Mouse (Mus musculus): ENCODE data around the gene Olfml1. TPM values are rescaled to one million over a fixed set of nuclear protein-coding genes. Genes with fewer than 3 reads are reported as not detected.

Gene Olfml1
- polyA plus RNA-seq, 1 experiment from 2014 or later, result not detected

DNA sequence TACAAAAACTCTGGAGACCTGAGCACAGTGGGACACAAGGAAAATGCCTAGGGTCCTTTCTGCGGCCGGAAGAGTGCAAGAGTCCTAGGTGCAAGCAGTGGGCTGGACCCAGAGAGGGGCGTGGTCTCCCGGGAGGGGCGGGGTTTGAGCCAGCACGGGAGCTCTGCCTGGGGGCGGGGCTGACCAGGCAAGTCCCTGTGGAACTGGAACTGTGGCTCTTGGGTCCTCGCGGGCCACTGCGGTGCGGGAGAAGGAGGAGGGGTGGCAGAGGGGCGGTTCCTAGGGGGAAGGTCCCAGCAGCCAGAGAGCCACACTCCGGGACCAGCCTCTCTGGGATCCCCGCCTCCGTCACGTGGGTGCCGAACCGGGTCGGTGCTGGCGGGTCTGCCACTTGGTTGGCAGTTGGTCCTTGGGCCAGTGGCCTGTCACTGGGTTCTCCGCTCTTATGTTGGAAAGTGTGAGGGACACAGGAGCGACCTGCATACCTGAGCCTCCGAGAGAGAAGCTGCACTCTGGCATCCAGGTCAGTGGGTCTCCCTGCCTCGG, 27.7 kb downstream of the Olfml1 start, which contains the start of gene Ppfibp2:
Gene Ppfibp2, plus strand, starts transcription at position 351 of the 546 bp plus-strand sequence.
- no peak for TF ChIP-seq CTCF (IDR thresholded peaks at IDR 0.05)
- ChIA-PET POLR2A (no interaction called here), CTCF (no interaction called here)
- ATAC-seq (peak; percentile 82), DNase-seq (ENCODE audit: low read depth, low spot score) (no peak)
- H3K27me3 ChIP-seq, result no peaks in the 10 kb centered on the region
- in situ Hi-C loops (cut with MboI; ENCODE audit: low pct_unique_long_range_greater_than_20kb), result no loop called here

DNA sequence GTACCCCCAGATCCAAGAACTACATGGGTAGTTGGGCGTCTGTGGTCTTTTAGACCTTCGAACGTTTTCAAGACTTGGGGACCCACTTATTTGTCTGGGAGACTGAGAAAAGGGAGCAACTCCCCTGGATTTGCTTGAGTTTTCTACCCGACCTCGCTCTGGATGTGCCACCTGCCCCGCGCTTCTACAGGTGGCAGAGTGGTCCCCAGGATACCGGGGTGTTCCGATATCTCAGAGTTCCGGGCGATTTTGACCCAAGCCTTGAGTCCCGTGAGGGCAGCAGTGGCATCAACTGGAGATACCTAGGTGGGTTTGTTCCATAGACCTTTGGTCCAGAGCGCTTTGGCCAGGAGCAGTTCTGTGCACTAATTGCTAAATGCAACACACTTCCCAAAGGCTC, 28.2 kb downstream of the Olfml1 start:
- in situ Hi-C loops (cut with MboI; ENCODE audit: low pct_unique_long_range_greater_than_20kb), result no loop called here
- POLR2A ChIA-PET, result no interaction called here
- TF ChIP-seq CTCF (IDR thresholded peaks at IDR 0.05), result no peak
- no peaks in the 10 kb centered on the region for H3K27me3 ChIP-seq
- CTCF ChIA-PET, result no interaction called here
- no peak for DNase-seq (ENCODE audit: low read depth, low spot score)
- ATAC-seq, result no peak

DNA sequence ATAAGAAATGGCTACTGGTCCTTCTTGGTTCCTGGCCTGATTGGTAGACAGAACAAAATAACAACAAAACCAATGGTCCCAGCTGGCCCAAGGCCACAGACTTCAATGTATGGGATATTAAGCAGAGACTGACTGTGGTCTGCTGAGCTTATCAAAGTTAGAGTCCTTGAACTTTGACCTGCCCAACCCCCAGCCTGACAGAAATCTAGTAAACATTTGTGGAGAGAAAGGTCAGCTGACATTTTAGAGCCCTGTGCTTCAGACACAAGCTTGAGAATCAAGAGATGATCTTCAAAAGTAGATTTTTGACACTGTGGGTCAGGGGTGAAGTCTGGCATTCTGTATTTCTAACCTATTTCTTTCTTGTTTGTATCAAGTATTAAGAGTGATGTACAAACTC, 29.5 kb downstream of the Olfml1 start:
- CTCF ChIA-PET, result no interaction called here
- no peaks in the 10 kb centered on the region for H3K27me3 ChIP-seq
- DNase-seq (ENCODE audit: low read depth, low spot score), result no peak
- POLR2A ChIA-PET, result no interaction called here
- TF ChIP-seq CTCF (IDR thresholded peaks at IDR 0.05), result no peak
- in situ Hi-C loops (cut with MboI; ENCODE audit: low pct_unique_long_range_greater_than_20kb), result no loop called here
- ATAC-seq, result no peak

DNA sequence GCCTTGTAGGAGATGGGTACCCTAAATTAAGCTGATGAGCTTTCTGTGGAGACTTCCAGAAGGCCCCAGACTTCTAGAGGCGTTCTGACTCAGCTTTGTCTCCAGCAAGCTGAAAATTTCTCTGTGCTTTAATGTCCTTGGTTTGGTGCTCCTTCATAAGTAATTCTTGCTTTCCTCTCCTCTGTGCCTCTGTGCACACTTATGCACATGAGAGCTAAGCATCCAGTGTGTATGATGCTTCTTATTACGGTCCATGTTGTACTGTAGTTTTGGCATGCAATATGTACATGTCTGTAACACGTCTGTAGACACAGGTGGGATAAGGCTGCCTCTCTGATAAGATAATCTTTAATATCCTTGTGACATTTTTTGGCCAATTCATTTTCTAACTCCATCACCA, 30.7 kb downstream of the Olfml1 start:
- POLR2A ChIA-PET, result no interaction called here
- in situ Hi-C loops (cut with MboI; ENCODE audit: low pct_unique_long_range_greater_than_20kb), result no loop called here
- H3K27me3 ChIP-seq, result no peaks in the 10 kb centered on the region
- ATAC-seq, result no peak
- CTCF ChIA-PET, result interaction anchor here (1.0 kb wide), 1 partner anchor 35 kb away, joined by 3 read pairs; no protein-coding TSS in a partner anchor
- no peak for DNase-seq (ENCODE audit: low read depth, low spot score)
- TF ChIP-seq CTCF (IDR thresholded peaks at IDR 0.05), result no peak

GRCm38 (mm10) chr7:107600651-107601050, 33.4 kb downstream of the Olfml1 start:
- POLR2A ChIA-PET, result no interaction called here
- no peak for ATAC-seq
- H3K27me3 ChIP-seq, result no peaks in the 10 kb centered on the region
- no peak for TF ChIP-seq CTCF (IDR thresholded peaks at IDR 0.05)
- in situ Hi-C loops (cut with MboI; ENCODE audit: low pct_unique_long_range_greater_than_20kb), result no loop called here
- no peak for DNase-seq (ENCODE audit: low read depth, low spot score)
- CTCF ChIA-PET, result interaction anchor here (1.1 kb wide), 1 partner anchor 61 kb away, joined by 3 read pairs; no protein-coding TSS in a partner anchor

DNA sequence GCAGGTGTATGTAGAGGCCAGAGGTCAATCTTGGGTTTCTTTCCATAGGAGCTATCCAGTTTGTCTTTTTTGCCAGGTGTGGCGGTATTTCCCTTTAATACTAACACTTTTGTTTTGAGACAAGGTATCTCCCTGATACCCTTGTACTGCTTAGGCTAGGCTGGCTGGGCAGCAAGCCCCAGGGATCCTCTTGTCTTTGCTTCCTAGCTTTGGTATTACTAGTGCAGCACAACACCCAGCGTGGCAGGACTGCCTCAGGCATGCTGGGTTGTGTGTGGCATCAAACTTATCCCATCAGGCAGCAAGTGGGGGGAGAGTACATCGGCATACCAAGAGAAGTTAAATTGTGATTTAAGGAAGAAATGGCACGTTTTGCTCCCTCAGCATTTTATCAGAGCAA, 35.3 kb downstream of the Olfml1 start:
- H3K27me3 ChIP-seq, result no peaks in the 10 kb centered on the region
- ATAC-seq (no peak), DNase-seq (ENCODE audit: low read depth, low spot score) (no peak)
- no peak for TF ChIP-seq CTCF (IDR thresholded peaks at IDR 0.05)
- in situ Hi-C loops (cut with MboI; ENCODE audit: low pct_unique_long_range_greater_than_20kb), result no loop called here
- CTCF ChIA-PET, result no interaction called here
- POLR2A ChIA-PET, result no interaction called here

- CTCF ChIA-PET, result no interaction called here
- ATAC-seq (no peak), DNase-seq (ENCODE audit: low read depth, low spot score) (no peak)
- no peak for TF ChIP-seq CTCF (IDR thresholded peaks at IDR 0.05)
- H3K27me3 ChIP-seq, result no peaks in the 10 kb centered on the region
- in situ Hi-C loops (cut with MboI; ENCODE audit: low pct_unique_long_range_greater_than_20kb), result no loop called here
- POLR2A ChIA-PET, result no interaction called here
Measured at GRCm38 (mm10) chr7:107602913-107603312, 35.7 kb downstream of the Olfml1 start.

- H3K27me3 ChIP-seq, result no peaks in the 10 kb centered on the region
- in situ Hi-C loops (cut with MboI; ENCODE audit: low pct_unique_long_range_greater_than_20kb), result no loop called here
- ChIA-PET POLR2A (no interaction called here), CTCF (no interaction called here)
- ATAC-seq, result no peak
- DNase-seq (ENCODE audit: low read depth, low spot score), result no peak
- TF ChIP-seq CTCF (IDR thresholded peaks at IDR 0.05), result no peak
Measured at GRCm38 (mm10) chr7:107607766-107608165, 40.5 kb downstream of the Olfml1 start.

- TF ChIP-seq CTCF (IDR thresholded peaks at IDR 0.05), result no peak
- DNase-seq (ENCODE audit: low read depth, low spot score), result no peak
- ATAC-seq, result no peak
- ChIA-PET POLR2A (no interaction called here), CTCF (no interaction called here)
- H3K27me3 ChIP-seq, result no peaks in the 10 kb centered on the region
- in situ Hi-C loops (cut with MboI; ENCODE audit: low pct_unique_long_range_greater_than_20kb), result no loop called here
Measured at GRCm38 (mm10) chr7:107609622-107610255, 42.5 kb downstream of the Olfml1 start.

DNA sequence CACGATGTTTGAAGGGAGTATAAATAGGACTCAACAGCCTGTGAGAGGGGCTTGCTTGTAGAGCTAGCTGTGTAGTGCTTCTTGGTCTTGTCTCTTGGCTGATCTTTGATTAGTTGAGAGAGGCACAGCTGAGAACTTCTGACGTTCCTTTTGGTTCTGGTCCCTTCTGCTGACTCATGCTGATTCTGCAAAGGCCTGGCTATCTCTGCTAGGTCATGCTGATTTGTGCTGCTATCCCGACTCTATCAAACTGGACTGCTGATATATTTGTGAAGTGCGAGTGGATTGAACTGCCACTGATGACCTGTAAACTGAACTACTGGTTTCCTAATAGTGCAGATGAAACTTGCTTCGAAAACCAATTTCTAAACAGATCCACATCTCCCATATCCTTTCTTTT, 43.6 kb downstream of the Olfml1 start:
- ATAC-seq (no peak), DNase-seq (ENCODE audit: low read depth, low spot score) (no peak)
- in situ Hi-C loops (cut with MboI; ENCODE audit: low pct_unique_long_range_greater_than_20kb), result no loop called here
- H3K27me3 ChIP-seq, result no peaks in the 10 kb centered on the region
- TF ChIP-seq CTCF (IDR thresholded peaks at IDR 0.05), result no peak
- ChIA-PET CTCF (no interaction called here), POLR2A (no interaction called here)

GRCm38 (mm10) chr7:107618028-107618992, 51.1 kb downstream of the Olfml1 start:
- POLR2A ChIA-PET, result no interaction called here
- ATAC-seq, result no peak
- CTCF ChIA-PET, result no interaction called here
- in situ Hi-C loops (cut with MboI; ENCODE audit: low pct_unique_long_range_greater_than_20kb), result no loop called here
- no peaks in the 10 kb centered on the region for H3K27me3 ChIP-seq
- no peak for TF ChIP-seq CTCF (IDR thresholded peaks at IDR 0.05)
- no peak for DNase-seq (ENCODE audit: low read depth, low spot score)
